Mouse (Mus musculus): ENCODE results near the gene H1foo.

DNA sequence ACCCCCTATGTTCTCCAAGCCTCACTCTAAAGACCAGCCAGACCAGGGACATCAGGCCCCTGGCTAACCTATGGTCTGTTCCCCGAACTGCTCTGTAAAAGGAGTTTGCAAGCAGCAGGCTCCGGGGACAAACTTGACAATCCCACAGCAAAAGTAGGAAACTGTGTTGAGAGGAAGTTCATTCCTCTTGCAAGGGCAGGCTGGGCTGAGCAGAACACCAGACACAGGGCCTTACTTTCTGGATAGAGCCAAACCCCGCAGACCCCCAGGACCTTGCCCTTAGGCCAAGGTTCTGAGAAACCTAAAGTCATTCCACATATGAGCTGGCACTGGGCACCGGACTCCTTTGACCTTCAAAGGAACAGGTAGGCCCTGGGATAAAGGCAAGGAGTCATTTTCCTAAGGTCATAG, 50.8 kb downstream of the H1foo start:
- TF ChIP-seq CTCF (IDR thresholded peaks at IDR 0.05; ENCODE audit: insufficient read depth, low read length) (no peak), POLR2A (IDR thresholded peaks at IDR 0.05; ENCODE audit: borderline replicate concordance, extremely low read depth, low read depth, low read length) (no peak)
